Mouse (Mus musculus) olfactory bulb, adult 2 months (tissue): ENCODE measurements at regions not wholly inside any gene's neighbourhood (a gene's known extent, or its start where the extent isn't known, plus 50 kb on each side); places are given as distances from the start of the nearest gene placed in this dataset.

Experiments used
- H3K27ac ChIP-seq: fragments of 200-500 bp; 2 replicates; pipeline ENCODE4 v1.5.1; 2012; ENCODE audit warnings: low read depth, low read length; ENCODE audit not compliant: insufficient read depth
- H3K4me1 ChIP-seq: fragments of 200-500 bp; 2 replicates; pipeline ENCODE4 v1.6.1; 2012; ENCODE audit warnings: low read length; ENCODE audit not compliant: control insufficient read depth, insufficient read depth
- H3K4me3 ChIP-seq: fragments of 200-500 bp; 2 replicates; pipeline ENCODE4 v1.5.1; 2012; ENCODE audit warnings: mild to moderate bottlenecking, low read depth, low read length, moderate library complexity; ENCODE audit not compliant: insufficient read depth
- CTCF ChIP-seq: fragments of 200-500 bp; IDR thresholded peaks from 2 replicates; pipeline ENCODE4 v1.5.1; 2012; ENCODE audit warnings: low read depth, mild to moderate bottlenecking, low read length, moderate library complexity; ENCODE audit not compliant: insufficient read depth
- POLR2A ChIP-seq: fragments of 200-500 bp; IDR thresholded peaks from 2 replicates; pipeline ENCODE4 v1.6.1; 2012; ENCODE audit warnings: mild to moderate bottlenecking, low read depth, low read length, moderate library complexity; ENCODE audit not compliant: insufficient read depth
- WGBS: fragments of 180-500 bp; shearing (Covaris S2); methylation state at CpG from one replicate; pipeline ENCODE4 v1.1.7; 2018; 5-methylcytosine and 5-hydroxymethylcytosine counted together

GRCm38 (mm10) chr5:91302114-91302513 lies 100.7 kb downstream of the Btc start:
- TF ChIP-seq POLR2A (no peak), CTCF (no peak)
- 92% methylated on average over 17 of the region's 17 CpGs for WGBS
- H3K4me1 ChIP-seq, result no peaks in the 10 kb centered on the region
- H3K4me3 ChIP-seq, result no peak overlapping the region
- no peak overlapping the region for H3K27ac ChIP-seq

DNA sequence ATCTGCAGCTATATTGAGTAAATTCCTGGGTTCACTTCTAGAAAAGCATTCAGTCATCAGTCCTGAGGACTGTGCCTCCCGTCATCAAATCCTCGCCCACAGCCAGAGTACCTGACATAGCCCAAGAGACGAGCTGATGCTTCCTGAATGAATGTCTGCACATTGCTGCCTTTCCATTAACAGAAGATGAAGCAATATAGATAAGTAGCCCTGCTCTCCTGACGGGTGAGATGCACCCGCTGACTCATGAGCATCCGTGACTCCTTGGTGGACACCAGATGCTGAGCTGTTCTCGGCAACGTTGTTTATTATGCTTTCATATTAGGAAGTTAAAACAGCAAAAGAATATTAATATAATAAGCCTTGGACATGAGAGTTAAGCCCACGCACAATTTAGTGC lies 99.9 kb downstream of the Btc start:
- no peak overlapping the region for H3K27ac ChIP-seq
- TF ChIP-seq POLR2A (no peak), CTCF (no peak)
- no peak overlapping the region for H3K4me3 ChIP-seq
- H3K4me1 ChIP-seq, result no peaks in the 10 kb centered on the region
- WGBS, result 90% methylated on average over 9 of the region's 9 CpGs

DNA sequence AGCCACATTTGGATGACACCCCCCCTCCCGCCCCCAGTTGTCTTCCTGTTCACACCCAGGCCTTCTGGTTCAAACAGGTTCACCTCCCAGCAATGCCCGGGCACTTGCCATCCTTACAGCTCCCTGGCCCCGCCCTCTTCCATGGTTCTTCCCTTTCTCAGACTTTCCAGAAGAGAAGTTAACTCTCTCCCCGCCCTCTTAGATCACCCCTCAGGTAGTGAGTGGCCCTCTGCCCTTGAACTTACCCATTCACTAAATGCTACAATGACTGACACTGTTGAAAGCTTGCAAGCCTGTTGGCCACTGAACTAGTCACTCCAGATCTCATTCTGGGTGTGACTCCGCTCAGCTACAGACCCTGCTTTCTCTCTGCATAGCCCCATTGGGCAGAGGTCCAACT lies 99.1 kb downstream of the Btc start:
- TF ChIP-seq POLR2A (no peak), CTCF (no peak)
- 74% methylated on average over 5 of the region's 5 CpGs for WGBS
- no peak overlapping the region for H3K4me3 ChIP-seq
- no peaks in the 10 kb centered on the region for H3K4me1 ChIP-seq
- H3K27ac ChIP-seq, result no peak overlapping the region

DNA sequence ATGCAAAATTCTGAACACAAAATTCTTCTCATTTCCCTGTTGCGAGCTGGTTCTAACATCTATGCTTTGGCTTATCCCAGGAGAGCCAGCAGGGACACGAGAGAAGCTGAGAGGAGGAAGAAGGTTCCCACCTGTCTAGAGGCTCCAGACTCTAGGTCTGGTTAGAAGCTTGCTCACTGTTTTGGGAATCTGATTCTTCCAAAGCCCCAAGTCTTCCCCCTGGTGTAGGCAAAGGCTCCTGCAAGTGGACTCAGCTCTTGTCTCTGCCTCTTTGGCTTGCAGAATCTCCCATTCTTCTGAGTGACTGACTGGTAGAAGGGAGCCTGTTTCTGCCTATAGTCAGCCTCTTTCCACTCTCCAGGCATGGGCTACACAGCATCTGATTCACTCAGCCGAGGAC lies 95.8 kb downstream of the Btc start:
- TF ChIP-seq CTCF (no peak), POLR2A (no peak)
- WGBS, result 74% methylated on average over 3 of the region's 3 CpGs
- Histone ChIP-seq H3K4me1 (no peaks in the 10 kb centered on the region), H3K4me3 (no peak overlapping the region), H3K27ac (no peak overlapping the region)
